Mouse (Mus musculus): ENCODE results near the gene Zfp454. TPM values are rescaled to one million over a fixed set of nuclear protein-coding genes. Genes with fewer than 3 reads are reported as not detected.

The Zfp454 gene
- polyA plus RNA-seq, 1 experiment from 2014 or later: 2.0 TPM

- Histone ChIP-seq H3K9me3 (ENCODE audit: low read length) (no peaks in the 10 kb centered on the region), H3K4me1 (ENCODE audit: insufficient read depth, low read depth, low read length) (peaks cover 5% of the 10 kb centered on the region), H3K27ac (ENCODE audit: low read length) (no peak overlapping the region), H3K4me2 (replicated peaks; ENCODE audit: low read depth, low read length) (no peak overlapping the region), H3K36me3 (ENCODE audit: insufficient read depth, low read length) (no peaks in the 10 kb centered on the region), H3K4me3 (ENCODE audit: low read depth, low read length) (no peak overlapping the region), H3K27me3 (replicated peaks; ENCODE audit: insufficient read depth, low read length) (peaks cover 28% of the 10 kb centered on the region), H3K9ac (replicated peaks; ENCODE audit: low read depth) (no peak overlapping the region)
- no peak for DNase-seq (ENCODE audit: low spot score)
- no peak for ATAC-seq
- TF ChIP-seq CTCF (IDR thresholded peaks at IDR 0.05) (no peak), EP300 (IDR thresholded peaks at IDR 0.05) (no peak)
- WGBS: 30% methylated on average over 3 of the region's 3 CpGs
Observed at GRCm38 (mm10) chr11:50848520-50849137, 38.8 kb downstream of the Zfp454 start.

- TF ChIP-seq EP300 (IDR thresholded peaks at IDR 0.05) (no peak), CTCF (IDR thresholded peaks at IDR 0.05) (peak; percentile 60)
- Histone ChIP-seq H3K9me3 (ENCODE audit: low read length) (no peaks in the 10 kb centered on the region), H3K4me3 (ENCODE audit: low read depth, low read length) (no peak overlapping the region), H3K9ac (replicated peaks; ENCODE audit: low read depth) (no peak overlapping the region), H3K27ac (ENCODE audit: low read length) (no peak overlapping the region), H3K4me2 (replicated peaks; ENCODE audit: low read depth, low read length) (no peak overlapping the region), H3K36me3 (ENCODE audit: insufficient read depth, low read length) (no peaks in the 10 kb centered on the region), H3K4me1 (ENCODE audit: insufficient read depth, low read depth, low read length) (peaks cover 5% of the 10 kb centered on the region), H3K27me3 (replicated peaks; ENCODE audit: insufficient read depth, low read length) (peaks cover 21% of the 10 kb centered on the region)
- no peak for DNase-seq (ENCODE audit: low spot score)
- 68% methylated on average over 5 of the region's 5 CpGs for WGBS
- ATAC-seq: no peak
Observed at GRCm38 (mm10) chr11:50847047-50847446, 40.4 kb downstream of the Zfp454 start.

GRCm38 (mm10) chr11:50845951-50846350 lies 41.5 kb downstream of the Zfp454 start:
- Histone ChIP-seq H3K4me2 (replicated peaks; ENCODE audit: low read depth, low read length) (no peak overlapping the region), H3K36me3 (ENCODE audit: insufficient read depth, low read length) (no peaks in the 10 kb centered on the region), H3K4me1 (ENCODE audit: insufficient read depth, low read depth, low read length) (peaks cover under 1% of the 10 kb centered on the region), H3K27ac (ENCODE audit: low read length) (no peak overlapping the region), H3K4me3 (ENCODE audit: low read depth, low read length) (no peak overlapping the region), H3K27me3 (replicated peaks; ENCODE audit: insufficient read depth, low read length) (peaks cover 11% of the 10 kb centered on the region), H3K9me3 (ENCODE audit: low read length) (no peaks in the 10 kb centered on the region), H3K9ac (replicated peaks; ENCODE audit: low read depth) (no peak overlapping the region)
- WGBS: 84% methylated on average over 3 of the region's 3 CpGs
- TF ChIP-seq CTCF (IDR thresholded peaks at IDR 0.05) (no peak), EP300 (IDR thresholded peaks at IDR 0.05) (no peak)
- DNase-seq (ENCODE audit: low spot score) (no peak), ATAC-seq (no peak)

- H3K36me3 ChIP-seq (ENCODE audit: insufficient read depth, low read length): no peaks in the 10 kb centered on the region
- ATAC-seq (peak; percentile 98), DNase-seq (ENCODE audit: low spot score) (peak; percentile 95)
- WGBS: 14% methylated on average over 22 of the region's 22 CpGs
- H3K9me3 ChIP-seq (ENCODE audit: low read length): no peaks in the 10 kb centered on the region
- H3K4me1 ChIP-seq (ENCODE audit: insufficient read depth, low read depth, low read length): no peaks in the 10 kb centered on the region; the same call in 1 of the 2 replicates
- peak within 1 kb of the TSS; percentile 55; the same call in 1 of the 2 replicates for H3K27ac ChIP-seq (ENCODE audit: low read length)
- H3K27me3 ChIP-seq (replicated peaks; ENCODE audit: insufficient read depth, low read length): no peaks in the 10 kb centered on the region
- peak within 1 kb of the TSS; percentile 51 for H3K9ac ChIP-seq (replicated peaks; ENCODE audit: low read depth)
- H3K4me2 ChIP-seq (replicated peaks; ENCODE audit: low read depth, low read length): peak within 1 kb of the TSS; percentile 57
- TF ChIP-seq CTCF (IDR thresholded peaks at IDR 0.05) (no peak), EP300 (IDR thresholded peaks at IDR 0.05) (no peak)
- peak within 1 kb of the TSS; percentile 34 for H3K4me3 ChIP-seq (ENCODE audit: low read depth, low read length)
Observed at GRCm38 (mm10) chr11:50841023-50841735, 46.3 kb downstream of the Zfp454 start, which contains the start of gene Zfp879. Zfp879 (minus strand) TSS chr11:50841552.

- H3K9ac ChIP-seq (replicated peaks; ENCODE audit: low read depth): no peak overlapping the region
- H3K27me3 ChIP-seq (replicated peaks; ENCODE audit: insufficient read depth, low read length): no peaks in the 10 kb centered on the region
- no peaks in the 10 kb centered on the region for H3K4me1 ChIP-seq (ENCODE audit: insufficient read depth, low read depth, low read length)
- ATAC-seq: no peak
- no peaks in the 10 kb centered on the region for H3K36me3 ChIP-seq (ENCODE audit: insufficient read depth, low read length)
- no peak overlapping the region for H3K4me2 ChIP-seq (replicated peaks; ENCODE audit: low read depth, low read length)
- TF ChIP-seq EP300 (IDR thresholded peaks at IDR 0.05) (no peak), CTCF (IDR thresholded peaks at IDR 0.05) (no peak)
- no peak for DNase-seq (ENCODE audit: low spot score)
- no peak overlapping the region for H3K27ac ChIP-seq (ENCODE audit: low read length)
- H3K9me3 ChIP-seq (ENCODE audit: low read length): peaks cover 8% of the 10 kb centered on the region; the same call in 1 of the 2 replicates
- H3K4me3 ChIP-seq (ENCODE audit: low read depth, low read length): no peak overlapping the region
- WGBS: 81% methylated on average over 4 of the region's 4 CpGs
Observed at GRCm38 (mm10) chr11:50835727-50836126, 51.7 kb downstream of the Zfp454 start.
